Mouse (Mus musculus) midbrain, embryonic 10.5 days (tissue): ENCODE measurements around the gene Llph. TPM values are rescaled to one million over a fixed set of nuclear protein-coding genes. Genes with fewer than 3 reads are reported as not detected.
A peak's percentile ranks its signal among the peaks of the same experiment; 100 is the strongest.
"Not testable (repeated sequence)": the region's sequence is repeated elsewhere in the genome, so short reads cannot be mapped to it uniquely, and the experiment has no call there.

Source experiments
- DNase-seq: peaks from one replicate; pipeline ENCODE4 v3.0.0-alpha.2; 2017; ENCODE audit warnings: low spot score
- H3K27ac ChIP-seq: fragments of 300-500 bp; sonication (generic); replicated peaks from 2 replicates; pipeline ENCODE4 v1.5.1; 2016; ENCODE audit warnings: mild to moderate bottlenecking
- H3K27me3 ChIP-seq: fragments of 300-500 bp; sonication (generic); 2 replicates; pipeline ENCODE4 v1.6.1; 2016; ENCODE audit warnings: low read depth, mild to moderate bottlenecking; ENCODE audit not compliant: poor library complexity, severe bottlenecking
- H3K36me3 ChIP-seq: fragments of 300-500 bp; sonication (generic); 2 replicates; pipeline ENCODE4 v1.6.1; 2016; ENCODE audit warnings: mild to moderate bottlenecking, moderate library complexity
- H3K4me1 ChIP-seq: fragments of 300-500 bp; sonication (generic); 2 replicates; pipeline ENCODE4 v1.6.1; 2016
- H3K4me3 ChIP-seq: fragments of 300-500 bp; sonication (generic); 2 replicates; pipeline ENCODE4 v1.5.1; 2016; ENCODE audit warnings: mild to moderate bottlenecking, moderate library complexity
- H3K9me3 ChIP-seq: fragments of 300-500 bp; sonication (generic); replicated peaks from 2 replicates; pipeline ENCODE4 v1.6.1; 2016; ENCODE audit warnings: mild to moderate bottlenecking
- WGBS: fragments of 180-500 bp; shearing (Covaris S2); methylation state at CpG from one replicate; pipeline ENCODE4 v1.1.7; 2016; 5-methylcytosine and 5-hydroxymethylcytosine counted together
- polyA plus RNA-seq: library from polyadenylated mRNA; unstranded; fragments of >200 nt; fragmentation: Nextera tagmentation; extraction: Ambion mirVana; gene quantifications from 2 replicates; pipeline ENCODE4 v1.2.1, GENCODE M21; 2016

Llph gene
- polyA plus RNA-seq, 1 experiment from 2014 or later, result 65.7 TPM

DNA sequence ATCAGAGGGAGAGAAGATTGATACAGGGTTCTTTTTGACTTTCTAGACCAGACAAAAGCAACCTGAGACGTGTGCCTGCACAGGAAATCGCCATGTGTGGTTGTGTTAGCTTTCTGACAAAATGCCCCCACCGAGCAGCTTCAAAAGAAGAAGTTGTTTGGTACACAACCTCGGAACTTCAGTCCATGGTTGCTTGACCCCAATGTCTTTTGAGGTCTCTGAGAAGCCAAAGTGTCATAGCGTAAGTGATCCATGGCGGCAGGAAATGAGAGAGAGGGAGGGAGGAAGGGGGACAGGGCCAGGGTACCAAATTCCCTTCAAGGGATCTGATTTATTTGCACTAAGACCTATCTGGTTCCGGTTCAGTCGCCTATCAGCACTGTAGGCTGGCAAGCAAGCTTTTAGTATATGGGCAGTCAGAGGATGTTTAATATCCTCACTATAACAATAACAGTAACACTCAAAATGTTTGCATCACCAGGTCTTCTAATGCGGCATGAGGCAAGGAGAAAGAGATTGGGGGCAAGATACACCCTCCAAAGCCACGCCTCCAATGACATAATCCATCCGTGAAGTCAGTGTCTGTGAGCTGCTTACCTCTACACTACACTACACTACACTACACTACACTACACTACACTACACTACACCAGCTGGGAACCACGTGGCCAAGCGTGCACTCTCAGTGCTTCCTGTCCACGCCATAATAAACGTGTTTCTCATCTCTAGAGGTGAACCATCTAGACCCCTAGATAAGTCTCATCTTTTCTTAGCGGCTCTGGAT is 24.2 kb upstream of the Llph start:
- 75% methylated on average over 16 of the region's 16 CpGs for WGBS

DNA sequence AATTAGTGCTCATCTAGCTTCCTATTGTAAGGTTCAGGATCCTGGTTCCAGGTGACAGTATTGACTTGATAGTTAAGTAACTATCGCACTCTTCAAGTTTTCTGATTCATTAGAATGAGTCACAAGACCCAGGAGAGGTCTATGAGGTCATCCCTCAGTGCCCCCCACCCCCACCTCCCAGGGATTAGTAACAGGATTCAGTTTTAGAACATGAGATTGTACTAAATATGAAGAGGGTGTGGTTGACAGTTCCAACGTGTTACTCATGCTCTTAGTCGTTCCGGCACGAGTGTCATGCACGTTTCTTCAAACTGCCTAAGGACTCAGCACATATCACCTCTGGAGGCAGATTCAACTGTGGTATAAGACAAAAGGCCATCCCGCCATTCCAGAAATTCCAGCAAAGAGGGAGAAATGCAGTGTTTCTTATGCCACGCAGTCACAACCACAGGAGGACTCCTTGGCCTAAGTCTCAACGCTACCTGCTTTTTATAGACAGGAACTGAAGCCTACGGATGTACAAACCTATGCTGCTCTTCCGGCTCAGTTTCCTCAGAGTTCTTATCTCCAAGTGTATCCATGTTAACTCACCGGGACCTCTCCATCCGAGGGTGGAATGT is 22.2 kb upstream of the Llph start:
- DNase-seq, result no peak

More for the DNA sequence above, 24.2 kb upstream of the Llph start:
- H3K4me1 ChIP-seq, result peaks cover 10% of the 10 kb centered on the region
- H3K27me3 ChIP-seq, result peaks cover 44% of the 10 kb centered on the region
- H3K27ac ChIP-seq, result no peak overlapping the region
- DNase-seq, result no peak
- H3K9me3 ChIP-seq, result no peaks in the 10 kb centered on the region
- H3K4me3 ChIP-seq, result no peak overlapping the region
- H3K36me3 ChIP-seq, result no peaks in the 10 kb centered on the region

DNA sequence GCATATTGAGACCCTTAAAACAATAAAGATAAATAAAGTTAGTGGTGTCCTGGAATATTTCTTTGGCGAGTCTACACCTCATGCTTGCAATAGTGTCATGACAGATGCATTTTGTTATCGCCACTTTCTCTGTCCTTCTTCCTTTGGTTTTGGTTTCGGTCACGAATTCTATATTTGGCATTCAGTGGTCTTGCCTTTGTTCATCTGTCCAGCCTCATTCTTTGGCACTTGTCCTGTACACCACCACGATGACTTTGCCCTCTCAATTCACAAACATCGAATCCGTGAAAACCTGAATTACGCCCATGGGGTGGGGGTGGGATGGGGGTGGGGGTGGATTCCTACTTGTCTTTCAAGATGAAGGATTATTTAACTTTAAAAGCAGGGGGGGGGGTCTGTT is 18.9 kb upstream of the Llph start:
- WGBS, result 91% methylated on average over 8 of the region's 8 CpGs
- Histone ChIP-seq H3K4me3 (peak overlapping the region; percentile 68; the same call in 1 of the 2 replicates), H3K27ac (no peak overlapping the region), H3K9me3 (no peaks in the 10 kb centered on the region; the same call in 1 of the 2 replicates), H3K36me3 (peaks cover 13% of the 10 kb centered on the region), H3K27me3 (0 out of 2 replicates have a peak, but pooled peaks cover 3% of the 10 kb centered on the region), H3K4me1 (peaks cover 11% of the 10 kb centered on the region)
- no peak for DNase-seq

More for the DNA sequence above, 22.2 kb upstream of the Llph start:
- WGBS, result 88% methylated on average over 13 of the region's 13 CpGs
- Histone ChIP-seq H3K27ac (no peak overlapping the region), H3K9me3 (no peaks in the 10 kb centered on the region), H3K36me3 (no peaks in the 10 kb centered on the region), H3K27me3 (peaks cover 34% of the 10 kb centered on the region), H3K4me3 (no peak overlapping the region), H3K4me1 (peaks cover 18% of the 10 kb centered on the region)

DNA sequence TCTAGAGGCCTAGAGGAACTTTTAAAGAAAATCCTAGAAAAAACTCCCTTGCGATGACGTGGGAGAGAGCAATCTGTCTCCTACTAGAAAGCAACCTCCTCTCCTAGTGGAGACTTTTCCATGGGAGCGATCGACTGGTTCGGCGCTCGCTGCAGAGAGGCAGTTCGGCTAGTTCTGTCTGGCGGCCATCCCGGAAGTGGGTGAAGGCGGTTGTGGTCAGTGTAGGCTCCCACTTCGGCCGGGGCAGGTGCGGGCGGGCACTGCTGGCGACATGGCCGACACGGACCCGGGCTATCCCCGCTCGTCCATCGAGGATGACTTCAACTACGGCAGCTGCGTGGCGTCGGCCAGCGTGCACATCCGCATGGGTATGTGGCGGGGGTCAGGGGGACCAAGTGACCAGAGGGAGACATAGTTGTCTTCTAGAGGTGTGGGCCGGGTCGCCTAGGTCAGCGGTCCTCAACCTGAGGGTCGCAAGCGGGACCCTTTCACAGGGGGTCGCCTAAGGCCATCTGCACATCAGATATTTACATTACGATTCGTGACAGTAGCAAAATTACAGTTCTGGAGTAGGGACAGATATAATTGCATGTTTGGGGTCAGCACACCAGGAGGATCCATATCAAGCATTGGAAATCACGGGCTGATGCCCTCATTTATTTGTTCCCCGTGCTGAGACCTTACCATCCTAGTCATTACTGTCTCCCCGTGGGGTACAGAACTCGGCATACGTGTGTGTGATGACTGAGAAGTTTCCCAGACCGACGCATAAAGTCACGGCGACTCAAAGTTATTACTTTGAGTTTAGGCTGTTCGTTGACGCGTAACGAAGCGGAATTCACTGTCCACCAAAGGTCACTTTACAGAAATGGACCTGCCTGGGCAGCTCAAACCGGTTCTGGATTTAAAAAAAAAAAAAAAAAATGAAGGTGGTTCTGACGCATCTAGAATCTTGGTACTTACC is 18.0 kb upstream of the Llph start:
- DNase-seq, result peak; percentile 90
- Histone ChIP-seq H3K36me3 (peaks cover 13% of the 10 kb centered on the region), H3K27ac (peak overlapping the region; percentile 83), H3K27me3 (0 out of 2 replicates have a peak, but pooled peaks cover 3% of the 10 kb centered on the region), H3K9me3 (no peaks in the 10 kb centered on the region; the same call in 1 of the 2 replicates), H3K4me1 (peaks cover 11% of the 10 kb centered on the region), H3K4me3 (peak overlapping the region; percentile 68)
- WGBS, result 7% methylated on average over 53 of the region's 53 CpGs

DNA sequence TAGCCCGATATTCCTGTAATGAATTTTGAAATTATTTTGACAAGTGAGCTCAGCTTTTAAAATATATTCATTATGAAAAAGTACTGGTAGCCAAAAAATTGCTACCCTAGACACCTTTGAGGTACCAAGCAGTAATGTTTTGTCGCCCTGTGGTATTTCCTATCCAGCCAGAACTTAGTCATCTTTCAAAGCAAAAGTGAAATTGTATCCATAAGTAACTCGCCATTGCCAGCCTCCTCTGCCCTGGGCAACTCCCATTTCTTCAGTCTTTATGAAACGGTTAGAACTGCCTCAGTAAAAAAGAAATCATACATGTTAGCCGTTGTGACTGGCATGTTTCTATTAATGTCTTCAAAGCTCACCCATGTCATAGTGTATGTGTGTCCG is 17.3 kb upstream of the Llph start:
- Histone ChIP-seq H3K27ac (no peak overlapping the region), H3K9me3 (no peaks in the 10 kb centered on the region; the same call in 1 of the 2 replicates), H3K27me3 (no peaks in the 10 kb centered on the region), H3K36me3 (peaks cover 13% of the 10 kb centered on the region), H3K4me1 (peaks cover 11% of the 10 kb centered on the region), H3K4me3 (peak overlapping the region; percentile 68)
- DNase-seq, result no peak
- whole genome bisulfite sequencing, result 79% methylated on average over 6 of the region's 6 CpGs

DNA sequence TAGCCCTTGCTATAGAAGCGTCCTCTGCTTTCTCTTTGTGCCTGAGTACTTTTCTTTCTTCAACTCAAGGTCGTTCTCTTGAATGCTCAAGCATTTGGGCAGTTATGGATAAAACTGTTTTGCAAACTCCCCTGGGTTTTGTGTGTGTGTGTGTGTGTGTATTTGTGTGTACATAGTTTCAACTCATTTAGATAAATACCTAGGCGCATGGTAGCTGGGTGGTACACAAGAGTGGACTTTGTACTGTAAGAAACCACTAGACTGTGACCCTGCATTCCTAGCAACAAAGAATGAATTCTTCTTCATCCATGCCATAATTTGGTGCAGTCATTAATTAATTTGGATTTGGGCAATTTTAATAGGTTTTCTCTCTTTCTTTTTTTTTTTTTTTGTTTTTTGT is 16.8 kb upstream of the Llph start:
- no peak overlapping the region for H3K27ac ChIP-seq
- peaks cover 11% of the 10 kb centered on the region for H3K4me1 ChIP-seq
- H3K27me3 ChIP-seq, result no peaks in the 10 kb centered on the region
- 91% methylated on average over 3 of the region's 3 CpGs for WGBS
- H3K9me3 ChIP-seq, result no peaks in the 10 kb centered on the region; the same call in 1 of the 2 replicates
- no peak for DNase-seq
- H3K4me3 ChIP-seq, result peak overlapping the region; percentile 68; the same call in 1 of the 2 replicates
- peaks cover 13% of the 10 kb centered on the region for H3K36me3 ChIP-seq

DNA sequence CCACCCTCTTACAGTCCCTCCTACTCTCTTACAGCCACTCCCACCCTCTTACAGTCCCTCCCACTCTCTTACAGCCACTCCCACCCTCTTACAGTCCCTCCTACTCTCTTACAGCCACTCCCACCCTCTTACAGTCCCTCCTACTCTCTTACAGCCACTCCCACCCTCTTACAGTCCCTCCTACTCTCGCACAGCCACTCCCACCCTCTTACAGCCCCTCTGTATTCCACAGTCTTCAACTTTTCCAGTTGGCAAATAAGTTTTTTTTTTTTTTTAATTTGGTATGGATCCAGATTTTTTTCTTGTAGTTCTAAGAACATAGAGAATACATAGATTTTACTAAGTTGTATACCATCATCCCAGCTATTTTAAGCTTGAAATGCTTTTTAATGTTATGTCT is 9.8 kb upstream of the Llph start:
- not testable (repeated sequence) for H3K4me3 ChIP-seq, DNase-seq, H3K27ac ChIP-seq, H3K9me3 ChIP-seq, H3K4me1 ChIP-seq, H3K27me3 ChIP-seq
- H3K36me3 ChIP-seq, result peaks cover 30% of the 10 kb centered on the region
- WGBS, result 75% methylated on average over 1 of the region's 1 CpGs

DNA sequence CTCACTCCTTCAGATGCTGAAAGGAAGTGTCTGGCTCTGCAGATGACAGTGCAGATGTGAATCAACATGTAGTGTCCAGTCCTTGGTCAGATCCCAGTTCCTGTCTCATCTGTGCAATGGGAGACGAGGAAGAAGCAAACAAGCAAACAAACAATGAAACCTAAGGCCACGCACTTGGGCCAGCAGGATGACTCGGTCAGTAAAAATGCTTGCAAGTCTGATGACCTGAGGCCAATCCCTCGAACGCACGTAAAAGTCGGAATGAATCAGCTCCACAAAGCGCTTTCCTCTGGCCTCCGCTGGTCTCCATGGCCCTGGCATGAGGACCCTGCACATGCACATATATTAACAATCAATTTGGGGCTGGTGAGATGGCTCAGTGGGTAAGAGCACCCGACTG is 7.9 kb upstream of the Llph start:
- no peaks in the 10 kb centered on the region for H3K4me1 ChIP-seq
- peaks cover 33% of the 10 kb centered on the region for H3K36me3 ChIP-seq
- DNase-seq, result no peak
- H3K4me3 ChIP-seq, result no peak overlapping the region
- H3K27me3 ChIP-seq, result no peaks in the 10 kb centered on the region
- no peaks in the 10 kb centered on the region for H3K9me3 ChIP-seq
- 96% methylated on average over 10 of the region's 10 CpGs for whole genome bisulfite sequencing
- H3K27ac ChIP-seq, result no peak overlapping the region

DNA sequence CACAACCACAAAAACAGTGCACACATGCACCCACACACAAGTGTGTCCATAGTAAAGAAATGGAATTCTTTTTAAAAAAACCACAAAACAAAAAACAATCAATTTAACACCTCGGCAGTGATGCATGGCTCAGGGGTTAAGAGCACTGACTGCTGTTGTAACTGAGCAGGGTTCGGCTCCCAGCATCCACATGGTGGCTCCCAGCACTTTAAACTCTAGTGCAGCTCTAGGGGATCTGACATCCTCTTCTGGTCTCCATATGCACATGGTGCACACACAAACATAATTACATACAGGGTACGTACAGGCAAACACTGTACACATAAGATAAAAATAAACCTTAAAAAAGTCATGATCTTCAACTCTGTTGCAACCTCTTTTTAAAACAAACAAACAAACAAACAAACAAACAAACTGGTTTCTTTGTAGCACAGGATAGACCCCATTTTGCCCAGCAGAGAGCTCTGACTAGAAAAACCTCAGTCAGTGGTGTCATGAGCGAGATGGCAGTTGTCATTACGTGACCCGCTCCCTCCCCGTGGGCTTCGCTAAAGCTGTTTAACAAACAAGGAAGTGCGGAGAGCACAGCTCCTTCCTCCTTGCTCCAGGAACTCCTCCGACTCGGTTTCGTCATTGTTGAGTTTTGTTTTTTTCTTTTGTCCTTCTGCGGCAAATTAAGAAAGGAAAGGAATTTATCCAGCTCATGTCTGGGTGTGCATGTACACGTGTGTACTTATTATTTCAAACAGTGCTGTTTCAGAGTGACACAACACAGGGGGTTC is 7.1 kb upstream of the Llph start:
- peaks cover 38% of the 10 kb centered on the region for H3K36me3 ChIP-seq
- H3K27me3 ChIP-seq, result no peaks in the 10 kb centered on the region
- H3K9me3 ChIP-seq, result no peaks in the 10 kb centered on the region
- 84% methylated on average over 14 of the region's 14 CpGs for WGBS
- no peak overlapping the region for H3K4me3 ChIP-seq
- no peaks in the 10 kb centered on the region for H3K4me1 ChIP-seq
- no peak for DNase-seq
- no peak overlapping the region for H3K27ac ChIP-seq

DNA sequence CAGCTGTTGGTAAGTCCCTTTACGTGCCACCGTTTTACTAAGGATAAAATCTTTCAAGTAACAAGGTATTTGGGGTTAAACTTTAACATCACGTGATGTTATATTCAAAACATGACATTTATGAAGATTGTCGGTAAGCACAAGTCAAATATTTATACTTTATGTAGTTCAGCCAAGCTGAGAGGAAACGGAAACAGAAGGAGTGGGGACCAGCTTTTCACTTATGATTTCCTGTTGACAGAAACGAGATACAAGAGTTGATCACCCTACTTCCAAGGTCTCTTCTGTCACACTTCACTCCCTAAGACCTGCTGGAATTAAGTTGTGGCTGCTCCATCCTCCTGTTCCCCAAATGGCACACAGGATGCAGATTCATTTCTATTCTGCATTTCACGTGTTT is 6.1 kb upstream of the Llph start:
- Histone ChIP-seq H3K27me3 (no peaks in the 10 kb centered on the region), H3K4me1 (no peaks in the 10 kb centered on the region), H3K9me3 (no peaks in the 10 kb centered on the region), H3K4me3 (no peak overlapping the region), H3K27ac (no peak overlapping the region), H3K36me3 (peaks cover 34% of the 10 kb centered on the region)
- DNase-seq, result no peak
- 91% methylated on average over 7 of the region's 7 CpGs for WGBS

DNA sequence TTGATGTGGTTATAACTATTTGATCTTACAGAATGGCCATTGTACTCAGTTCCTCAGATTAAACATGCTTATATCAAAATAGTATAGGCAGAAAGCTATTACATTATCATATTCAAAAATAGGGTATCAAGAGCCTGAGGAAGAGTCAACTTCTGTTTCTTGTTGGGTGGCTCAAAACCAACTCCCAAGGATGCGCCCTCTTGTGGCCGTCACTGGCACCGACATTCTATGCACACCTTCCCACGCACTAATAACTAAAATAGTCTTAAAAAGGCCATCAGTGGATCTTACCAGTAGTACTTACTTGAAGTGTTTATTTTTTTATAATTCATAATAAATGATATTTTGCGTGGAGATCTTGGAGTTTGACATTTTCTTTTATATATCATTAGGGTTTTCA is 4.8 kb downstream of the Llph start:
- 33% methylated on average over 5 of the region's 5 CpGs for WGBS
- Histone ChIP-seq H3K36me3 (peaks cover 43% of the 10 kb centered on the region), H3K4me1 (peaks cover 15% of the 10 kb centered on the region), H3K9me3 (no peaks in the 10 kb centered on the region), H3K27me3 (no peaks in the 10 kb centered on the region), H3K27ac (no peak overlapping the region), H3K4me3 (no peak overlapping the region)
- DNase-seq, result peak; percentile 57
